Mouse (Mus musculus) C2C12 (cell line): ENCODE data around the gene Cbx7.

Source experiments
- CEBPB ChIP-seq: IDR thresholded peaks from one replicate; pipeline ENCODE4 v1.6.1; 2011; ENCODE audit warnings: low read depth, mild to moderate bottlenecking, control low read depth, moderate library complexity
- CTCF ChIP-seq: IDR thresholded peaks from one replicate; pipeline ENCODE4 v1.5.1; 2011; ENCODE audit not compliant: control insufficient read depth, insufficient read depth, insufficient read length
- MAX ChIP-seq: IDR thresholded peaks from one replicate; pipeline ENCODE4 v1.6.1; 2011; ENCODE audit warnings: mild to moderate bottlenecking, control low read depth
- MYOG ChIP-seq: IDR thresholded peaks from one replicate; pipeline ENCODE4 v1.6.1; 2011; ENCODE audit not compliant: control insufficient read depth, insufficient read length; ENCODE audit errors: extremely low read depth

GRCm38 (mm10) chr15:79918485-79918884 lies 52.4 kb downstream of the Cbx7 start:
- TF ChIP-seq CTCF (no peak), CEBPB (no peak), MAX (no peak), MYOG (no peak)
